In genomic region chr14:45734530-45735410, GRCm38 (mm10) we compare ENCODE assay signal across 27 mouse cellular contexts.
A peak's percentile ranks its signal among the peaks of the same experiment; 100 is the strongest.
DNase-seq lines count a peak whose midpoint lies in the region; ATAC-seq and TF ChIP-seq lines count a peak whose summit lies in the region.
"Had no signal": no experiment of that assay in that cellular context is flagged by ENCODE, and none has a peak within 500 bp of the region (broad histone marks: within the 10 kb centered on the region; RNA-seq: fewer than 3 reads in every experiment).

No protein-coding gene starts in this region.

- H3K4me3 ChIP-seq in midbrain, embryonic 11.5 days (ENCODE audit: low read depth, low read length) = no peak overlapping the region
- no peak overlapping the region for H3K4me3 ChIP-seq in midbrain, postnatal 0 days (ENCODE audit: low read depth, low read length)
- H3K4me3 ChIP-seq in gastrocnemius, adult 2 months = no peak overlapping the region
- H3K4me3 ChIP-seq in hindbrain, embryonic 11.5 days (ENCODE audit: low read depth, low read length) = no peak overlapping the region
- H3K4me3 ChIP-seq: embryonic facial prominence, embryonic 13.5 days; embryonic facial prominence, embryonic 15.5 days; erythroblast, embryonic 14.5 days; forebrain, embryonic 10.5 days; forebrain, embryonic 12.5 days had no signal

- H3K4me1 ChIP-seq in midbrain, embryonic 11.5 days (ENCODE audit: control insufficient read depth, insufficient read depth, low read length) = no peaks in the 10 kb centered on the region
- H3K4me1 ChIP-seq in midbrain, postnatal 0 days (ENCODE audit: insufficient read depth, low read length) = no peaks in the 10 kb centered on the region
- H3K4me1 ChIP-seq in hindbrain, embryonic 11.5 days (replicated peaks; ENCODE audit: control insufficient read depth, insufficient read depth, low read length) = no peaks in the 10 kb centered on the region
- H3K4me1 ChIP-seq: embryonic facial prominence, embryonic 13.5 days; embryonic facial prominence, embryonic 15.5 days had no signal

- no peaks in the 10 kb centered on the region for H3K36me3 ChIP-seq in midbrain, embryonic 11.5 days (ENCODE audit: control insufficient read depth, insufficient read depth, low read length)
- H3K36me3 ChIP-seq in midbrain, postnatal 0 days (ENCODE audit: insufficient read depth, low read length) = no peaks in the 10 kb centered on the region
- no peaks in the 10 kb centered on the region for H3K36me3 ChIP-seq in hindbrain, embryonic 11.5 days (ENCODE audit: control insufficient read depth, insufficient read depth, low read length)
- H3K36me3 ChIP-seq: embryonic facial prominence, embryonic 13.5 days; embryonic facial prominence, embryonic 15.5 days; forebrain, embryonic 10.5 days; forebrain, embryonic 12.5 days; G1E had no signal

- H3K27me3 ChIP-seq in midbrain, embryonic 11.5 days (ENCODE audit: control insufficient read depth, insufficient read depth, low read length) = no peaks in the 10 kb centered on the region
- no peaks in the 10 kb centered on the region for H3K27me3 ChIP-seq in midbrain, postnatal 0 days (ENCODE audit: insufficient read depth, low read length)
- H3K27me3 ChIP-seq in hindbrain, embryonic 11.5 days (ENCODE audit: control insufficient read depth, insufficient read depth, low read length) = no peaks in the 10 kb centered on the region
- H3K27me3 ChIP-seq: embryonic facial prominence, embryonic 13.5 days; embryonic facial prominence, embryonic 15.5 days; forebrain, embryonic 12.5 days; Patski had no signal

- no peak overlapping the region for H3K4me2 ChIP-seq in midbrain, embryonic 11.5 days
- H3K4me2 ChIP-seq in midbrain, postnatal 0 days (ENCODE audit: low read depth, low read length, poor library complexity, severe bottlenecking) = no peak overlapping the region
- H3K4me2 ChIP-seq in hindbrain, embryonic 11.5 days (replicated peaks; ENCODE audit: low read depth, low read length) = no peak overlapping the region
- H3K4me2 ChIP-seq: embryonic facial prominence, embryonic 13.5 days; embryonic facial prominence, embryonic 15.5 days; forebrain, embryonic 12.5 days had no signal

- DNase-seq in midbrain, embryonic 11.5 days (ENCODE audit: low spot score, missing footprints) = peak; percentile 68
- DNase-seq in midbrain, postnatal 0 days (ENCODE audit: low spot score) = no peak
- DNase-seq in ES-CJ7 (ENCODE audit: low read depth, low spot score) (peak; percentile 79), R1 (ENCODE audit: low read depth, low spot score) (peak; percentile 92), ZHBTc4 (ENCODE audit: low read depth, low spot score) (peak; percentile 84)
- no peak for DNase-seq in left cerebral cortex, postnatal 25 days (ENCODE audit: low spot score in 2 of 2)
- DNase-seq in gastrocnemius, adult 2 months = no peak
- no peak for DNase-seq in hindbrain, embryonic 11.5 days (ENCODE audit: low spot score)
- DNase-seq: adrenal gland, adult 2 months; adrenal gland, postnatal 10 days; adrenal gland, postnatal 25 days; cerebellum, adult 11 months; cerebellum, adult 18-20 months; cerebellum, adult 8-10 months; cerebellum, adult 9-11 months; cerebellum, postnatal 14 days; cerebellum, postnatal 36 days; embryo, embryonic 11 days had no signal

- ATAC-seq in midbrain, embryonic 11.5 days (ENCODE audit: low FRiP score) = no peak
- ATAC-seq in midbrain, postnatal 0 days (ENCODE audit: low FRiP score) = no peak
- ATAC-seq in hindbrain, embryonic 11.5 days (ENCODE audit: low FRiP score) = no peak
- ATAC-seq: forebrain, embryonic 14.5 days; forebrain, embryonic 16.5 days; Patski had no signal

- TF ChIP-seq CTCF in midbrain, postnatal 0 days (IDR thresholded peaks at IDR 0.05) = no peak
- no peak for TF ChIP-seq CTCF in gastrocnemius, adult 2 months (IDR thresholded peaks at IDR 0.05)

- no peaks in the 10 kb centered on the region for H3K9me3 ChIP-seq in midbrain, embryonic 11.5 days (ENCODE audit: control insufficient read depth, low read length)
- H3K9me3 ChIP-seq in midbrain, postnatal 0 days (ENCODE audit: low read length) = no peaks in the 10 kb centered on the region
- H3K9me3 ChIP-seq in hindbrain, embryonic 11.5 days (ENCODE audit: control insufficient read depth, low read length) = no peaks in the 10 kb centered on the region
- H3K9me3 ChIP-seq: embryonic facial prominence, embryonic 13.5 days; embryonic facial prominence, embryonic 15.5 days; forebrain, embryonic 10.5 days; forebrain, embryonic 12.5 days; G1E had no signal

- H3K27ac ChIP-seq in midbrain, embryonic 11.5 days (ENCODE audit: low read depth, low read length) = no peak overlapping the region
- H3K27ac ChIP-seq in midbrain, postnatal 0 days (ENCODE audit: low read depth, low read length) = no peak overlapping the region
- no peak overlapping the region for H3K27ac ChIP-seq in gastrocnemius, adult 2 months
- no peak overlapping the region for H3K27ac ChIP-seq in hindbrain, embryonic 11.5 days (ENCODE audit: low read depth, low read length)
- H3K27ac ChIP-seq: embryonic facial prominence, embryonic 13.5 days; embryonic facial prominence, embryonic 15.5 days; forebrain, embryonic 10.5 days; forebrain, embryonic 12.5 days had no signal

- H3K9ac ChIP-seq in midbrain, embryonic 11.5 days (ENCODE audit: low read length) = no peak overlapping the region
- H3K9ac ChIP-seq in midbrain, postnatal 0 days (replicated peaks; ENCODE audit: low read length, poor library complexity, severe bottlenecking) = no peak overlapping the region
- no peak overlapping the region for H3K9ac ChIP-seq in hindbrain, embryonic 11.5 days (ENCODE audit: low read depth, low read length)
- H3K9ac ChIP-seq: embryonic facial prominence, embryonic 13.5 days; embryonic facial prominence, embryonic 15.5 days; forebrain, embryonic 12.5 days had no signal

- WGBS in midbrain, embryonic 11.5 days = 52% methylated on average over 10 of the region's 10 CpGs
- WGBS in midbrain, postnatal 0 days = 51% methylated on average over 10 of the region's 10 CpGs
- WGBS in hindbrain, embryonic 11.5 days = 69% methylated on average over 10 of the region's 10 CpGs

- intact Hi-C loops in left cerebral cortex, postnatal 25 days (cut with DNase I) = no loop called here
- intact Hi-C loops in gastrocnemius, adult 2 months (cut with DNase I) = no loop called here

Comparison
In these comparisons a context has a peak if more than half of its experiments do, and no peak if none do; other contexts are left out.
1. DNase-seq: peak in midbrain, embryonic 11.5 days (single experiment), ES-CJ7 (single experiment), R1 (single experiment) and ZHBTc4 (single experiment); none in midbrain, postnatal 0 days (single experiment), left cerebral cortex, postnatal 25 days (0 of 2), gastrocnemius, adult 2 months (single experiment) and hindbrain, embryonic 11.5 days (single experiment).